Mouse (Mus musculus): ENCODE results near the gene Rundc3a. TPM values are rescaled to one million over a fixed set of nuclear protein-coding genes. Genes with fewer than 3 reads are reported as not detected.
"Not testable (repeated sequence)": the region's sequence is repeated elsewhere in the genome, so short reads cannot be mapped to it uniquely, and the experiment has no call there.

Gene Rundc3a
- total and polyA plus RNA-seq, 3 experiments: 0.23 to 0.66 TPM; not detected in 1

- 75% methylated on average over 3 of the region's 3 CpGs for WGBS
- DNase-seq: no peak
- H3K79me2 ChIP-seq (replicated peaks; ENCODE audit: control insufficient read depth, insufficient read depth, low read length): no peaks in the 10 kb centered on the region
- no peaks in the 10 kb centered on the region for H3K4me1 ChIP-seq (ENCODE audit: control insufficient read depth, insufficient read depth, low read length)
- intact Hi-C loops (cut with DNase I): no loop called here
- H3K27me3 ChIP-seq (ENCODE audit: control insufficient read depth, insufficient read depth, low read length): no peaks in the 10 kb centered on the region
- H3K27ac ChIP-seq: no peak overlapping the region
- H3K36me3 ChIP-seq (ENCODE audit: control insufficient read depth, insufficient read depth, low read length): no peaks in the 10 kb centered on the region
- no peak overlapping the region for H3K4me3 ChIP-seq
- H3K9ac ChIP-seq (ENCODE audit: low read depth, low read length): no peak overlapping the region
- TF ChIP-seq EP300 (IDR thresholded peaks at IDR 0.05; ENCODE audit: insufficient read depth, low read depth, low read length): no peak
- no peak for TF ChIP-seq CTCF (IDR thresholded peaks at IDR 0.05)
- TF ChIP-seq POLR2A (IDR thresholded peaks at IDR 0.05; ENCODE audit: insufficient read depth, low read depth, low read length): no peak
Measured at GRCm38 (mm10) chr11:102382794-102383193, 10.4 kb upstream of the Rundc3a start.

- intact Hi-C loops (cut with DNase I): no loop called here
- 56% methylated on average over 1 of the region's 1 CpGs for WGBS
- Histone ChIP-seq H3K9ac (ENCODE audit: low read depth, low read length) (no peak overlapping the region), H3K27ac (no peak overlapping the region), H3K4me1 (ENCODE audit: control insufficient read depth, insufficient read depth, low read length) (no peaks in the 10 kb centered on the region), H3K27me3 (ENCODE audit: control insufficient read depth, insufficient read depth, low read length) (no peaks in the 10 kb centered on the region), H3K79me2 (replicated peaks; ENCODE audit: control insufficient read depth, insufficient read depth, low read length) (no peaks in the 10 kb centered on the region), H3K36me3 (ENCODE audit: control insufficient read depth, insufficient read depth, low read length) (no peaks in the 10 kb centered on the region), H3K4me3 (no peak overlapping the region)
- DNase-seq: no peak
- TF ChIP-seq POLR2A (IDR thresholded peaks at IDR 0.05; ENCODE audit: insufficient read depth, low read depth, low read length) (no peak), EP300 (IDR thresholded peaks at IDR 0.05; ENCODE audit: insufficient read depth, low read depth, low read length) (no peak), CTCF (IDR thresholded peaks at IDR 0.05) (no peak)
Measured at GRCm38 (mm10) chr11:102383365-102384136, 9.7 kb upstream of the Rundc3a start.

- no peaks in the 10 kb centered on the region for H3K4me1 ChIP-seq (ENCODE audit: control insufficient read depth, insufficient read depth, low read length)
- H3K36me3 ChIP-seq (ENCODE audit: control insufficient read depth, insufficient read depth, low read length): no peaks in the 10 kb centered on the region
- no peaks in the 10 kb centered on the region for H3K79me2 ChIP-seq (replicated peaks; ENCODE audit: control insufficient read depth, insufficient read depth, low read length)
- no peak overlapping the region for H3K9ac ChIP-seq (ENCODE audit: low read depth, low read length)
- no peak overlapping the region for H3K27ac ChIP-seq
- H3K27me3 ChIP-seq (ENCODE audit: control insufficient read depth, insufficient read depth, low read length): no peaks in the 10 kb centered on the region
- DNase-seq: no peak
- WGBS: 56% methylated on average over 2 of the region's 2 CpGs
- no peak for TF ChIP-seq EP300 (IDR thresholded peaks at IDR 0.05; ENCODE audit: insufficient read depth, low read depth, low read length)
- TF ChIP-seq CTCF (IDR thresholded peaks at IDR 0.05): no peak
- no peak overlapping the region for H3K4me3 ChIP-seq
- intact Hi-C loops (cut with DNase I): no loop called here
Measured at GRCm38 (mm10) chr11:102384418-102384817, 8.8 kb upstream of the Rundc3a start.

- no peak for DNase-seq
- Histone ChIP-seq H3K27me3 (ENCODE audit: control insufficient read depth, insufficient read depth, low read length) (no peaks in the 10 kb centered on the region), H3K4me1 (ENCODE audit: control insufficient read depth, insufficient read depth, low read length) (no peaks in the 10 kb centered on the region), H3K4me3 (no peak overlapping the region), H3K36me3 (ENCODE audit: control insufficient read depth, insufficient read depth, low read length) (no peaks in the 10 kb centered on the region), H3K27ac (no peak overlapping the region), H3K79me2 (replicated peaks; ENCODE audit: control insufficient read depth, insufficient read depth, low read length) (no peaks in the 10 kb centered on the region), H3K9ac (ENCODE audit: low read depth, low read length) (no peak overlapping the region)
- intact Hi-C loops (cut with DNase I): no loop called here
- WGBS: 41% methylated on average over 4 of the region's 4 CpGs
- TF ChIP-seq EP300 (IDR thresholded peaks at IDR 0.05; ENCODE audit: insufficient read depth, low read depth, low read length) (no peak), CTCF (IDR thresholded peaks at IDR 0.05) (no peak), POLR2A (IDR thresholded peaks at IDR 0.05; ENCODE audit: insufficient read depth, low read depth, low read length) (no peak)
Measured at GRCm38 (mm10) chr11:102385075-102385474, 8.1 kb upstream of the Rundc3a start.

GRCm38 (mm10) chr11:102386121-102386520 lies 7.1 kb upstream of the Rundc3a start:
- intact Hi-C loops (cut with DNase I): no loop called here
- Histone ChIP-seq H3K4me1 (ENCODE audit: control insufficient read depth, insufficient read depth, low read length) (no peaks in the 10 kb centered on the region), H3K36me3 (ENCODE audit: control insufficient read depth, insufficient read depth, low read length) (no peaks in the 10 kb centered on the region), H3K4me3 (no peak overlapping the region), H3K27ac (no peak overlapping the region), H3K27me3 (ENCODE audit: control insufficient read depth, insufficient read depth, low read length) (no peaks in the 10 kb centered on the region), H3K9ac (ENCODE audit: low read depth, low read length) (no peak overlapping the region), H3K79me2 (replicated peaks; ENCODE audit: control insufficient read depth, insufficient read depth, low read length) (no peaks in the 10 kb centered on the region)
- TF ChIP-seq CTCF (IDR thresholded peaks at IDR 0.05) (no peak), POLR2A (IDR thresholded peaks at IDR 0.05; ENCODE audit: insufficient read depth, low read depth, low read length) (no peak), EP300 (IDR thresholded peaks at IDR 0.05; ENCODE audit: insufficient read depth, low read depth, low read length) (no peak)
- no peak for DNase-seq
- 43% methylated on average over 5 of the region's 5 CpGs for WGBS

GRCm38 (mm10) chr11:102389436-102389835 lies 3.8 kb upstream of the Rundc3a start:
- H3K4me3 ChIP-seq; H3K9ac ChIP-seq (ENCODE audit: low read depth, low read length); intact Hi-C loops (cut with DNase I); H3K36me3 ChIP-seq (ENCODE audit: control insufficient read depth, insufficient read depth, low read length); H3K27ac ChIP-seq; H3K4me1 ChIP-seq (ENCODE audit: control insufficient read depth, insufficient read depth, low read length); H3K27me3 ChIP-seq (ENCODE audit: control insufficient read depth, insufficient read depth, low read length); H3K79me2 ChIP-seq (replicated peaks; ENCODE audit: control insufficient read depth, insufficient read depth, low read length); DNase-seq: not testable (repeated sequence)
- 85% methylated on average over 4 of the region's 5 CpGs for WGBS
